Mouse (Mus musculus) ES-CJ7 (cell line): ENCODE results near the gene Ank3.
A peak's percentile ranks its signal among the peaks of the same experiment; 100 is the strongest.

Experiments used
- DNase-seq: peaks from one replicate; pipeline ENCODE4 v3.0.0; 2011; ENCODE audit warnings: low read depth, low spot score

Gene Ank3

GRCm38 (mm10) chr10:70055291-70055690 lies 656.7 kb downstream of the Ank3 start:
- DNase-seq: no peak

GRCm38 (mm10) chr10:70057064-70057463 lies 658.5 kb downstream of the Ank3 start:
- no peak for DNase-seq

GRCm38 (mm10) chr10:70060021-70060688 lies 661.6 kb downstream of the Ank3 start:
- no peak for DNase-seq

DNA sequence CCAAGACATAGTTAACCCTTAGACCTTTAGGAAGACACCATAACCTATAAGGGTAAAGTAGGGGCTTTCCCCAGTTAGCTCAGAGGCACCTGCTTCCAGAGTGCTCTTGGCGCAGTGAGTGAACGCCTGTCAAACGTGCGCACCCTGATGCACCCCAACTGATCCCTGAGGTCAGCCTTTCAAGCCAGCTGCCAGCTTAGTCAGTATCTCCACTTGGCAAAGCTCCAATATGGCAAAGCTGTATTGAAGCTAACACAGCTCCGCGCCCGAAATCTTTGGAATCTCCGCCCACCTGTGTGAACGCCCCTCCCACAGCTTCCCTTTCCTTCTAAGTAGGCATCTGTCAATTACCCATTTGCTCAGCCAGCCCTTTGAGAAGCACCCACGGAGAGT lies 662.1 kb downstream of the Ank3 start:
- DNase-seq: peak; percentile 27

- no peak for DNase-seq
These were observed 665.4 kb downstream of the Ank3 start for GRCm38 (mm10) chr10:70063881-70064555.

GRCm38 (mm10) chr10:70065191-70065590 lies 666.6 kb downstream of the Ank3 start:
- DNase-seq: no peak

DNA sequence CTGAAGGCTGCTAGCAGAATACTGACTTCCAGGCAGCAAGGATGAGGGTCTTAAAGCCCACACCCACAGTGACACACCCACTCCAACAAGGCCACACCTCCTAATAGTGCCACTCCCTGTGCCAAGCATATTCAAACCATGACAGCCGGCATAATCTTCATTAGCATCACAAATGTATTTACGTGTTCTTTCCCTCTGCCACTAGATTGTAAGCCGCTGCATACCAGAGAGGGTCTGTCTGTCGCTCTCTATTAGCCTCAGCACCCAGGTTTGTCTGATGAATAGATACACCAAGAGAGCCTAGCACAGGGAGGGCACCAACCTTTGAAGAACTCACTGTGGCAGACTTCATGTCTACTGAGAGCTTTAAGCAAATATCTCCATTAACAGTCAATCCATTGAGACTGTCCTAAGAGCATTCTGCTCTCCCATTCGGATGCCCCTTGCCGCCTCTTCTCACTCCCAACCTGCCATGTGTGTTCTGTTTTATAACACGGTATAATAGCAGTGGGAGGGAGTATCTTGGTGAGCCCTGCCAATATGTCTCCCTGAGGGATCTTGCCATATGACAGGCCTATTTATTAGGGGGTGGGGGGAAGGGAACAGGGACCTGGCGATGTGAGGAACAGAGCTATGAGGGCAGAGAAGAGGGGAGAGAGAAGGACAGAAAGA lies 668.1 kb downstream of the Ank3 start:
- DNase-seq: peak; percentile 17

DNA sequence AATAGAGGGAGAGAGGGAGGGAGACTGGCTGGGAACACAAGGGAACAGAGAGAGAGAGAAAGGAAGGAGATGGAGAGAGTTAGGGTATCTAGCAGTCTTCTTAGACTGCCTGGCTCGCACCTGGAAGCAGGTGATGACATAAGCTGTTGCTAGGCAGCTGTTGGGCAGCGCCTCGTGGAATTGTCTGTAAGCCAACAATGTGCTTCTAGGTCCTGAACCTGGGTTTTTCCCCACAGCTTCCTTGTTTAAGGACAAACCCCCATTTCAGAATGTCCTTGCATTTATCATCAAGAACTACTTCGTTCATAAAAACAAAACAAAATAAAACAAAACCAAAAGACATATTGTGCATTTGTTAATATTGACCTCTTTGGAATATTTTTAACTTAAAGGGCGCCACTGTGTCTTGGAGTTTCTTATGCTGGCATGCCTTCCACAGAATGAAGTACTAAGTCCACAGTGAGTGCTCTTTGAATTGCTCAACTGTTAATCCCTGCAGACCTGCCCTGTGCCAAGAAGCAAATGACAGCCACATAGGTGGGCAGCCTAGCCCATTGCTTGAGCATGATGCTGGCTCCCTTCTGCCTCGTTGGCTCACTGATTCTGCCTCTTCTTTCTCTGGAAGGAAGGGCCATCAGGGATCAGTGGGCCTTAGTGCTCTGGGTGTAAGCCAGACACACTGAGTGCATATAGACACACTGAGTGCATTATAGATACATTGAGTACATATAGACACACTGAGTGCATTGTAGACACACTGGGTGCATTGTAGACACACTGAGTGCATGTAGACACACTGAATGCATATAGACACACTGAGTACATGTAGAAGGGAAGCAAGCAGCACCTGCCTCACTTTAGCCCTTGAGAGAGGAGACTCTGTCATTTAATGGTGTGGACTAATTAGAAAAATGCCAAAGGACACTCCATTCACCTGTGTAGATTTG lies 668.9 kb downstream of the Ank3 start:
- no peak for DNase-seq

DNA sequence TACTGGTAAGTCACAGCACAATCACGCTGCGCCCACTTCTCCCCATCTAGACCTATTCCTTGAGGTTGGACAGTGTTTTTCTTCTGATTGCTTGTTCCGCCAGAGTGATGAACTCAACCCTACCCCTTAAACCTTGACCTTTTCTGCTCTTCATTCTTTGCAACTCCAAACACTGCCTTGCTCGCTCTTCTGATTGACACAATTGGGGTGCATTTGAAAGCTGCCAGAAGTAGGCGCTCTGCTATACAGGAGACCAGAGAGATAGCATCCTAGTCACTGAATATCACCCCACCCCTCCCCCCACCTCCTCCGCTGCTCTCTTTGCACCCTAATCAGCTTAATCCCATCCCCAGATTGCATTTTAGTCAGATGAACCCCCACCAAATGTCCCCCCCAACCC lies 670.7 kb downstream of the Ank3 start:
- peak; percentile 58 for DNase-seq

DNA sequence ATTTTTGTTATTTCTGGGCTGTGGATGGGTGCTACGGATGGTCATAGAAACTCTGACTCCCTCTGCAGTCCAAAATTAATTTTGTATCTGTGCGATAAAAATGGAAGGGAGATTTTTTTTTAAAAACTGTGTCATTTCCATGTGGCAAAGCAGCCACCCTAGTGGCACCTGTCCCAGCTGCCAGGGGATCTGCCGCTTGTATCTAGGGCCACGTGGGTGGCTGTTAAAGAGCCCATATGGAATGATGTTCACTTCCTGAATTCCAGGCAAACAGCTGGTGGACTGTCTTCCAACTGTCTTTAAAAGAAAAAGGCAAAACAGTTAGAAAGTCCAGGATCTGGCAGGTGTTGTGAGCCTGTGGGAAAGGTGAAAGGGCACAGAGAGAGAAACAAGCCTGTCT lies 672.8 kb downstream of the Ank3 start:
- DNase-seq: no peak
